Mouse (Mus musculus) CD4-positive, CD25-positive, alpha-beta regulatory T cell, adult 9 weeks (primary cell): ENCODE measurements around the gene Grik1. TPM values are rescaled to one million over a fixed set of nuclear protein-coding genes. Genes with fewer than 3 reads are reported as not detected.

ENCODE experiments used
- polyA plus RNA-seq: library from polyadenylated mRNA; unstranded; fragments of 100-300 nt; shearing (Covaris generic); gene quantifications from one replicate; pipeline ENCODE4 v1.2.1, GENCODE M21; 2017

Grik1 gene
- polyA plus RNA-seq = 0.11 TPM

DNA sequence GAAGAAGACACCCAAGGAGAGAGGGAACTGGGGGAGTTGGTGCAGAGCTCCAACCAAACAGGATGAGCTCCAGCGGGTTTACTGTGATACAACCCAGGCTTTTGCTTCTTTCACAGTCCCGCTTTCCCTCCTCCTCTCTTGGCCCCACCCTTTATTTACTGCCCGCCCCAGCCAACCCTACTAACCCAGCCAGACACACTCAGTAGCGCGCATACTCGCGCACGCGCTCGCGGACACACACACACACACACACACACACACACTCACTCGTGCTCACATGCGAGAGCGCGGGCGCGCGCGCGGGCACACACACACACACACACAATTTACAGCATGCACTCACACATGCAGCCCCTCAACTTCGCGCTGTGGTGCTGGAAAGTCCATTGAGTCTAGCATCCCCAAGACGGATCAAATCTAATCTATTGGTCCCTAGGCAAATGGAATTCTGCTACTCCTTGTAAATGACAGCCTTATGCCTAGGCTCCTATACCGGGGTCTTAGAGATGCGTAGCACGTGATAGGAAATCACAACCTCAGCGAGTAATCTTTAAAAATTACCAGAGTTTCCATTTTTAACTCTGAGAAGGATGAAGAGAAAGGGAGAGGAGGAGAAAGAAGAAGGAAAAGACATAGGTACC, at the start of gene Grik1:
Gene Grik1 (minus strand): TSS at position 134 of the 641 bp plus-strand sequence.

Other genes starting within 250 kb of the Grik1 start
- not detected for gene Cldn17, start 216.7 kb upstream of the Grik1 start, polyA plus RNA-seq